Mouse (Mus musculus) macrophage (primary cell): Measurements from ENCODE around the gene Cdk19. TPM values are rescaled to one million over a fixed set of nuclear protein-coding genes. Genes with fewer than 3 reads are reported as not detected.
A peak's percentile ranks its signal among the peaks of the same experiment; 100 is the strongest.

ENCODE experiments used
- H3K27ac ChIP-seq: fragments of 350-480 bp; formaldehyde crosslinking; 2 replicates; pipeline ENCODE4 v1.9.0; 2021
- H3K36me3 ChIP-seq: fragments of 350-480 bp; formaldehyde crosslinking; 2 replicates; pipeline ENCODE4 v1.9.0; 2021; ENCODE audit errors: inconsistent target
- H3K4me3 ChIP-seq: fragments of 350-480 bp; formaldehyde crosslinking; 2 replicates; pipeline ENCODE4 v1.9.0; 2021; ENCODE audit errors: inconsistent target
- H3K79me2 ChIP-seq: fragments of 350-480 bp; formaldehyde crosslinking; 2 replicates; pipeline ENCODE4 v1.9.0; 2021; ENCODE audit errors: inconsistent target
- WGBS: methylation state at CpG from one replicate; pipeline ENCODE4 v1.1.7; 2026; ENCODE audit warnings: inconsistent platforms; ENCODE audit not compliant: missing documents; 5-methylcytosine and 5-hydroxymethylcytosine counted together
- polyA plus RNA-seq: library from polyadenylated mRNA; stranded (reverse); fragments of 250-400 nt; gene quantifications from 3 replicates; pipeline ENCODE4 v1.2.4, GENCODE M21; 2018; ENCODE audit warnings: inconsistent platforms

Gene Cdk19
- polyA plus RNA-seq, 1 experiment from 2014 or later: 14.5 TPM

DNA sequence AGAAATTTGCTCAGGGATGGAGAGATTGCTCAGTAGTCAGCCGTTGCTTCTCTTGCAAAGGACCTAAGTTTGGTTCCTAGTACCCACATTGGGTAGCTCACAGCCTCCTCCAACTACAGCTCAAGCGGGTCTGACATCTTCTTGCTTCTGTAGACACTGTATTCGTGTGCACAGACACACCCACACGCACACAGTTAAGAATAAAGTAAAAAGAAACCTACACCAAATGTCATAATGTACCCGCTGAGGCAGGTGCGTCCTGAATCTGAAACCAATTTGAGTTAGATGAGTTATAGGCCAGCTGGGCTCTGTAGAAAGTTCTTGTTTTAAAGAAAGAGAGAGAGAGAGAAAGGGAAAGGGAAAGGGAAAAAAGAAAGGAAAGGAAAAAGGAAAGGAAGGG, 110.2 kb downstream of the Cdk19 start:
- Histone ChIP-seq H3K36me3 (no peaks in the 10 kb centered on the region), H3K79me2 (peaks cover 41% of the 10 kb centered on the region), H3K4me3 (no peak overlapping the region), H3K27ac (peak overlapping the region; percentile 94; the same call in 1 of the 2 replicates)
- 45% methylated on average over 6 of the region's 6 CpGs for WGBS

DNA sequence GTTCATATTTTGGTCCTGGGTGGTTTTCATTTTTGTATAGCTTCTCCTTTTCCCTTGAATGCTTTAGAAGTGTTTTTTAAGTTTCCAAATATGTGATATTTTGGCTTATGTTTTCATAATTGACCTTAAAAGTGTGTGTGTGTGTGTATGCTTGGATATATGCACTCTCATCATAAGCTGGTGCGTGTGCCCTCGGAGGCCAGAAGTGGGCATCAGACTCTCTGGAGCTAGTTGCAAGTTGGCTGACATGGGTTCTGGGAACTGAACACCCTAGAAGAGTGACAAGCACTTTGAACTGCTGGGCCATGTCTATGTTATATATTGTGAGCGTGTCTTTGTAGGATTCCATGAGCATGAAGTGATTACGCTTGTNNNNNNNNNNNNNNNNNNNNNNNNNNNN, 110.8 kb downstream of the Cdk19 start:
- H3K79me2 ChIP-seq: peaks cover 35% of the 10 kb centered on the region
- H3K4me3 ChIP-seq: no peak overlapping the region
- H3K36me3 ChIP-seq: no peaks in the 10 kb centered on the region
- H3K27ac ChIP-seq: no peak overlapping the region
- 94% methylated on average over 4 of the region's 4 CpGs for WGBS

DNA sequence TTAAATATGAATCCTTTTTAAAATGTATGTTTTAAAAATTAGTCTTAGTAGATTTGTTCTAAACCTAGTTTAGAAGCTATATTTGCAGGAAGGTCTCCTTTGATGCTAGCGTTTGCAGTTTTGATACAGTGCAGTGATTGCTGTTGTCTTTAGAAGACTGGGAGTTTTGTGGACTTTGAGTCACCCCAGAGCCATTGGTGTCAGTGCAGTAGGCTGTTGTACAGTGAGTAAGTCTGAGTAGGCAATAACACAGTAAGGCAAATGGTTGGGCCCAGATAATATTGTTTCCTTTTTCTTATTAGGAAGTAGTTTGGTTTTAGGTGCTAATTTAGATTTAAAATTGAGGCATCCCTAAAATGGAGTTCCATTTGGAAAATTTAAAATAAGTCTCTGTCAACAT, 117.8 kb downstream of the Cdk19 start:
- no peaks in the 10 kb centered on the region for H3K36me3 ChIP-seq
- H3K79me2 ChIP-seq: no peaks in the 10 kb centered on the region
- 83% methylated on average over 1 of the region's 1 CpGs for WGBS
- H3K27ac ChIP-seq: 0 out of 2 replicates have a peak overlapping the region, but pooled peaks have one; percentile 13
- H3K4me3 ChIP-seq: no peak overlapping the region

DNA sequence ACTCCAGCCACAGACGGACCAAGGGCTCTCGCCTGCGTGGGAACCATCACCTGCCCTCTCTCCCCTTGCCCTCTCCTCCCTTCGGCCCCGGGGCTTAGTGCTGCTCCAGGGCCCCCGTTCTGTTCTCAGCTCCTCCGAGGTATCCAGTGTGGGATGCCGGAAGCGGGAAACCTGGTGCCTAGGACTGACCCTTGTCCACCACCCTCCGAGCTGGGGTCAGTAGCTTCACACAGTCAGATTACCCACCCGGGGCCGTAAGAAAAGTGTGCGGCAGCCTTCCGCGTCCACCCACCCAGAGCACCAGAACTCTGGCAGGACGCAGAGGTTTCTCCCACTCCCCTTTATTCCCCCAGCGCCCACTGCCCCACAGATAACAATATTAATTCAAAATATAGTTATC, 119.8 kb downstream of the Cdk19 start:
- no peak overlapping the region for H3K27ac ChIP-seq
- WGBS: 93% methylated on average over 9 of the region's 17 CpGs
- H3K36me3 ChIP-seq: no peaks in the 10 kb centered on the region
- no peak overlapping the region for H3K4me3 ChIP-seq
- H3K79me2 ChIP-seq: no peaks in the 10 kb centered on the region

DNA sequence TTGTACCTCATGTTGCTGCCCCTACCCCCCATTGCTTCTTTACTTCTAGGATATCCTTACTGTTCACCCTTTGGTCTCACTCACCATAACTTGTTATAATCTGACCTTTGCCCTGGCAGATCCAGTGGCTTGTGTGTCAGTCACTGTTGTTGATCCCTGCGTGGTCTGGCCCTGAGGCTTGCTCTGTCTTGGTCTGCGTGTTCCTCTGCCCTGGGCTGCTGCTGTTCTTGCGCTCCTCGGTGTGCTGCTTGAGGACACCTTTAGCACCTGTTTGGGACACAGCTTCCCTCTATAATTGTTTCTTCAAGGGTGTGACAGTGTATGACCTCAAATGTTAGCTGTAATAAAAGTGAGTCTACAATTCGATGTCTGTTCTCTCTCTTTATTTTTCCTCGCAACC, 122.0 kb downstream of the Cdk19 start:
- Histone ChIP-seq H3K27ac (no peak overlapping the region), H3K36me3 (no peaks in the 10 kb centered on the region), H3K79me2 (no peaks in the 10 kb centered on the region), H3K4me3 (no peak overlapping the region)
- whole genome bisulfite sequencing: 86% methylated on average over 6 of the region's 6 CpGs

DNA sequence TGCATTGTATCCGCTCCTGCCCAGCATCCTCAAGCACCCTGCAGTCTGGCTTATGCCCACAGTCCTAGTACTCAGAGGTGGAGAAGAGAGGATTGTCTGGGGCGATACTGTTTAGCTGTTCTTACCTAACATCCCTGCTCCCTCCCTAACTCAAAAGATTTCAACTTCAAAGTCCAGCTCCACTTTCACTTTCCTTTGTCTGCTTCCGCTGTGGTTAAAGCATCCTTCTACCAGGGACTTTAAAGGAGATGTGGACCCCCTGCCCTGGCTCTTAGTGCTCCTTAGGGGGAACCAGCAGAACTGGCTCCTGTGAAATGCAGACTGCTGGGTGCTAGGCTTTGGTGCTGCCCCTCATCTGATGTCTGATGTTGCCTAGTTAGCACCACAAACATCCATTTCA, 122.9 kb downstream of the Cdk19 start:
- no peak overlapping the region for H3K4me3 ChIP-seq
- H3K79me2 ChIP-seq: no peaks in the 10 kb centered on the region
- 0 out of 2 replicates have a peak overlapping the region, but pooled peaks have one; percentile 15 for H3K27ac ChIP-seq
- no peaks in the 10 kb centered on the region for H3K36me3 ChIP-seq
- WGBS: 6% methylated on average over 3 of the region's 3 CpGs

DNA sequence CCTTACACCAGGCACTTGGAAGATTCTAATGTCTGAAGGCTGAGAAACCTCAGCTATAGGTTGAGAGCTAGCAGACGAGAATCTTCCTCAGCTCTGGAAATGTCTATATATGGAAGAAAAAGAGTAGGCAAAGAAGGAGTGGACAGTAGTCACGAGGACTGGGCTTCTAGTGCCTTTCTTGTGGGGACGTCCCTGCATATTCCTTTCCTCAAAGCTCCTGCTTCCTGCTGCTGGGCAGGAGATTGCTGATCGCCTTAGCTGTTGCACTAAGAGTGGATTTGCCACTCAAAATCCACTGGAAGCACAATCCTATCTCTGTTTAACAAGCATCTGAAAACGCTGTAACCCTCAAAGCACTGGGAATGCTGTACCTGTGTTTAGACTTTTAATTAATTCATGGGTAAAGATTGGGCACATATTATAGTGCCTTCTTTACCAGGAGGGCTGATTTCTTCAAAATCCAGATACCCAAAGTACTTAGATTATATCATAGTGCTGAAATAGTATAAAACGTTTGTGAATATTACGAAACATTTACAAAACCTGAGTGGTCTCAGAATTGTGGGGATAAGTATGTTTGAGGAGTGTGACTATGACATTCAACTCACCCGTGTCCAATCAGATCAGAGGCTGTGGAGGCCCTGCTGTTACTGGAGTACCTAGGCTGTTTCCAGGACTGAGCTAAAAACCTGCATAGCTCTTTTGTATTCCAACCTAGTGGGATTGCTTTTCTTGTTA, 128.0 kb downstream of the Cdk19 start:
- Histone ChIP-seq H3K79me2 (no peaks in the 10 kb centered on the region), H3K4me3 (no peak overlapping the region), H3K27ac (no peak overlapping the region), H3K36me3 (no peaks in the 10 kb centered on the region)
- 74% methylated on average over 8 of the region's 8 CpGs for WGBS

DNA sequence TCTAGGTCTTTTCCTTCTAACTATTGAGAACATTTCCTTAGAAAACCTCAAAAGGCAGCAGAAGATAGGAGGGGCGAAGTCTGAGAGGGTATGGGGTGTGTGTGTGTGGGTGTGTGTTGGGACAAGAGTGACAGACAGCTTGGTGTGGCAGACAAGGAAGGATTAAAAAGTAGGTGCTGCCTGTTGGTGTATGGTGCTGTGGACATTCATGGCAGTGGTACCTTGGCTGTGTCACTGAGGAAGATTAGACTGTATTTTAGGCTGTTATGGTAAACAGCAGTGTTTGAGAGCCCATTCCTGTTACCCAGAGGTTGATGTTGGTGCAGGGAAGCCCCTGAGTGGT, 128.5 kb downstream of the Cdk19 start:
- no peaks in the 10 kb centered on the region for H3K36me3 ChIP-seq
- no peaks in the 10 kb centered on the region for H3K79me2 ChIP-seq
- H3K27ac ChIP-seq: no peak overlapping the region
- WGBS: 100% methylated on average over 1 of the region's 1 CpGs
- H3K4me3 ChIP-seq: no peak overlapping the region

DNA sequence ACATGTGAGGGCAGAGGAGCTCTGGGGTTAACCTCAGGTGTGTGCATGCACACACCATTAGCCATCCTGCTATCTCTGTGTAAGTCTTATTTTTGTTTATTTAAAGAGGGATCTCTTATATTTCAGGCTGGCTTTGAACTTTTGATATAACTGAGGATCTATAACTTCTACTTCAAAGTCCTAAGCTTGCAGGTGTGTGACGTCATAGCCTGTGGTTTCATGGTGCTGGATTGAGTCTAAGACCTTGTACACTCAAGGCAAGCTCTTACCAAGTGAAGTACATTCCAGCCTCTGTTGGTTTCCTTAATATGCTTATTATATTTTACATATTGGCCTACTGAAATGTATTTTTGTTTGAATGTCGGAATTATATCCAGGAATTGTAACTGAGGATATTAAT, 129.8 kb downstream of the Cdk19 start:
- Histone ChIP-seq H3K27ac (no peak overlapping the region), H3K79me2 (no peaks in the 10 kb centered on the region), H3K36me3 (no peaks in the 10 kb centered on the region), H3K4me3 (no peak overlapping the region)
- WGBS: 81% methylated on average over 2 of the region's 2 CpGs

DNA sequence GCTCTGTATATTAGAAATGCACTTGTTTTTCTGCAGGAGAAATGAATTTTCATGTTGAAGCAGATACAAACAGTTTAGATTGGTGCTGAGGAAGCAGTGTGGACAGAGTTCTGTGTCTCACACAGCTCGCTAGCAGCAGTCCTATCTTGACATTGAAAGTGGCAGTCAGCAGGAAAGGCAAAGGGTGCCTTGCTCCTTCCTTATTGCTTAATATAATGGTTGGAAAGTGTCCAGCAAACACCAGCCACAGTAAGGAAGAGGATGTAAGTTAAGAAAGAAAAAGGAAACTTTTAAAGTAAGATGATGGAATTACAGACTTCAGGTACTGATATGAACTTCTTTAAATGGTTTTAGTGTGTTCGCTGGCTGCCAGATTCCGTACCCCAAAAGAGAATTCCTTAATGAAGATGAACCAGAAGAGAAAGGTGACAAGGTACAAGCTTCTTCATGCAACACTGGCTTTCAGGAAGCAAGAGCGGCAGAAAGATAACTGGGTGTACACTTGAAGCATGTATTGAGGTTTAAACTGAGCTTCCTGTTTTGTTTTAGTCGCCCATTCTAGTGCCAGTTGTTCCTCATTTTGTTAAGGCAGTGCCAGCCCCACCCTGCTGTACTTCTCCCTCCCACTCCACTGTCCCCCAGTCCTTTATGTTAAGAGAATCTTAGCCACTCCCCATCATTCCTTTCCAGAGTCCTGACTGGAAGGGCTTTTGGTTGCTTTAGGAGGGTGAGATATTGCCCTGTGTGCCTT, 137.3 kb downstream of the Cdk19 start:
- 0% methylated on average over 5 of the region's 5 CpGs for WGBS
- Histone ChIP-seq H3K36me3 (no peaks in the 10 kb centered on the region), H3K27ac (peak overlapping the region; percentile 86), H3K79me2 (no peaks in the 10 kb centered on the region), H3K4me3 (peak overlapping the region; percentile 1; the same call in 1 of the 2 replicates)

DNA sequence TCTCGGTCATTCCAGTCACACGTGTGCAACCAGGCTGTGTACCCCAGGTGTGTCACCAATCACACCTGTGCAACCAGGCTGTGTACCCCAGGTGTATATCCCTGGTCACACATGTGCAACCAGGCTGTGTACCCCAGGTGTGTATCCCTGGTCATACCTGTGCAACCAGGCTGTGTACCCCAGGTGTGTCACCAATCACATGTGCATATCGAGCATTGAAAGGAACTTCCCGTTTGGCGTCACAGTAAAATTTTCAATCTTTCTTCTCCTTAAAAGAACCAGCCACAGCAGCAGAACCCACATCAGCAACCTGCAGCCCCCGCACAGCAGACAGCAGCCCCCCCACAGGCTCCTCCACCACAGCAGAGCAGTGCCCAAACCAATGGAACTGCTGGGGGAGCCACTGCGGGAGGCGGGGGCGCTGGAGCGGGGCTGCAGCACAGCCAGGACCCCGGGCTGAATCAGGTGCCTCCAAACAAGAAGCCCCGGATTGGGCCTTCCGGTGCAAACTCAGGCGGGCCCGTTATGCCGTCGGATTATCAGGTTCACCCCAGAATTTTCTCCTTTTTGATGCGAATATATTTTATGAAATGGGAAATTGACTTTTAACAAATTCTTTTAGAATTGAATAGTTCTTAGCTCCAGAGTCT, 138.2 kb downstream of the Cdk19 start:
- peak overlapping the region; percentile 86 for H3K27ac ChIP-seq
- no peak overlapping the region for H3K4me3 ChIP-seq
- H3K79me2 ChIP-seq: no peaks in the 10 kb centered on the region
- no peaks in the 10 kb centered on the region for H3K36me3 ChIP-seq
- 68% methylated on average over 18 of the region's 18 CpGs for WGBS

DNA sequence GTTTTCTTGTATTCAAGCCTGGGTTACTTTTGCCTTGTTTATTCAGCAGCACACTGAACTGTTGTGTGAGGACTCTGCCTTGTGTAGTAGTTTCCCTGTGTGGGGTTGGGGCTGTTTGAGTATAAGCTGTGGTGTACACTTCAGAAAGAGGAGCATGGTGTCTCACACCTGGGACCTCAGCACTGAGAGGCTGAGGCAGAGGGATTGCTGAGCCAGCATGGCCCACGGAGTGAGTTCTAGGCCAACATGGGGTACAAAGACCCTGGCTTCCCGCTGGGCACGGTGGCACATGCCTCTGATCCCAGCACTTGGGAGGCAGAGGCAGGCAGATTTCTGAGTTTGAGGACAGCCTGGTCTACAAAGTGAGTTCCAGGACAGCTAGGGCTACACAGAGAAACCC, 139.3 kb downstream of the Cdk19 start:
- Histone ChIP-seq H3K27ac (peak overlapping the region; percentile 44; the same call in 1 of the 2 replicates), H3K4me3 (no peak overlapping the region)
- WGBS: 95% methylated on average over 3 of the region's 3 CpGs

DNA sequence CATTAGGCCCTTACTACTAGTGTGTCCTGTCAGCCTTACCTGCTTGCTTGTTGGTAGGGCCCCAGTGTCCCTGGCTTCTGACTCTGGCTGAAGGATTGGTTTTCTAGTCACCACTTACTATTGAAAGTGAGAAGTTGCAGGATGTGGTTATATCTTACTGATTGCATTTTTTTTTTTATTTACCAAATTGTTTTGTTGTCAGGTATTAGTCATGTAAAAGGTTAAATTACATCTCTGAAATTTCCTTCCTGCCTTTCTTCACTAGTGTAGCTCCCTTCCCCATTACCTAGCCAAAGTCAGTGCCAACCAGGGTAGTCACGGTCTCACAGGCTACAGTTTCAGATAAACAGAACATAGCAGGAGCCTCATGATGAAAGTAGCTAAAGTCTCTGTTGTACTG, 139.9 kb downstream of the Cdk19 start:
- WGBS: 56% methylated on average over 1 of the region's 1 CpGs
- H3K36me3 ChIP-seq: no peaks in the 10 kb centered on the region

More for the DNA sequence above, 139.3 kb downstream of the Cdk19 start:
- Histone ChIP-seq H3K36me3 (no peaks in the 10 kb centered on the region), H3K79me2 (no peaks in the 10 kb centered on the region)

DNA sequence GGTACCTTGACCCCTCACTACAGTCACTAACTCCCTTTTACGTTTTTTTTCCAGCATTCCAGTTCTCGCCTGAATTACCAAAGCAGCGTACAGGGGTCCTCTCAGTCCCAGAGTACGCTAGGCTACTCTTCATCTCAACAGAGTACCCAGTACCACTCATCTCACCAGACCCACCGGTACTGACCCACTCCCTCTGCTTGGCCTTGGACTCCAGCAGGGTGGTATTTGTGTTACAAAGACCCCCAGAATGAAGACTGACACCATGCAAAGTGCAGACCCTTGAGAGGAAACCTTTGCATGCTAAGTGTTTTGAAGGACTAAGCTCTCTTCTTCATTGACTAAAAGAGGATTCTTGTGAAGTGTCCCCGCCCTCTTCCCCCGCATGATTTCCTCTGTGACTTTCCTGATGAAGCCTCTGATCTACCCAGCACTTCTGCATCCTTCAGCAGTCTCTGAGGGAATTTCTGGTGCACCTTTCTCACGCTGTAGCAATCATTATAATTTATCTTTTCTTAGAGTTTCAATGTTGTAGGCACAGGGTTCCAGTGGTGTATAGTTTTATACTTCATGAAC, 140.3 kb downstream of the Cdk19 start:
- H3K27ac ChIP-seq: peak overlapping the region; percentile 44
- no peaks in the 10 kb centered on the region for H3K79me2 ChIP-seq
- no peaks in the 10 kb centered on the region for H3K36me3 ChIP-seq
- WGBS: 48% methylated on average over 8 of the region's 8 CpGs
- H3K4me3 ChIP-seq: no peak overlapping the region

More for the DNA sequence above, 139.9 kb downstream of the Cdk19 start:
- peak overlapping the region; percentile 44 for H3K27ac ChIP-seq
- H3K4me3 ChIP-seq: no peak overlapping the region
- no peaks in the 10 kb centered on the region for H3K79me2 ChIP-seq

DNA sequence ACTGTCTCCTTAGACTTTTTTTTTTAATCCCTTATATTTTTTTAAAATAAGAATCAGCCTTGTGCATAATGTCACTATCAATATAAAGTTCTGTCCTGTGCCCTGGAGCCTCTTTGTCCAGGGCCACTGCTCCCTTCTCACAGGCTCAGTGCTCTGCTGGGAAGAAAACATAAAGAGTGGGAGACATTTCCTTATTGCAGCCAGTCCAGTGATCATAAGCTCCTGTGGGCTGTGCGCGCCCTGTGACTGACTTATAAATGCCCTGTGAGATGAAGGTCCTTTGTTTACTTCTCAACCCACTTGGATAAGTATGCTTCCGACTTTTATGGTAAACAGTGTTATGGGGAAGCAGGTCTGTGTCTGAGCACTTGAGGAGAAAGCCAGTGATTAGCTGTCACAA, 142.2 kb downstream of the Cdk19 start:
- 94% methylated on average over 3 of the region's 3 CpGs for WGBS
- Histone ChIP-seq H3K79me2 (no peaks in the 10 kb centered on the region), H3K27ac (no peak overlapping the region), H3K4me3 (no peak overlapping the region), H3K36me3 (no peaks in the 10 kb centered on the region)
